Mouse (Mus musculus) stomach, embryonic 14.5 days (tissue): ENCODE data around the gene Ms4a3. TPM values are rescaled to one million over a fixed set of nuclear protein-coding genes. Genes with fewer than 3 reads are reported as not detected.

Experiments
- ATAC-seq: fragments of 200-750 bp; cut with Nextera tagmentation; 2 replicates; pipeline ENCODE4 v1.8.0; 2017; ENCODE audit warnings: low read depth, moderate TSS enrichment; ENCODE audit not compliant: insufficient number of reproducible peaks, insufficient read depth, low FRiP score
- H3K27ac ChIP-seq: fragments of 300-500 bp; sonication (generic); 2 replicates; pipeline ENCODE4 v1.5.1; 2014; ENCODE audit warnings: mild to moderate bottlenecking, low read length, moderate library complexity, mixed read lengths
- H3K27me3 ChIP-seq: fragments of 300-500 bp; sonication (generic); 2 replicates; pipeline ENCODE4 v1.6.1; 2014; ENCODE audit warnings: low read length, control low read depth, mixed read lengths; ENCODE audit not compliant: control insufficient read depth, insufficient read depth
- H3K36me3 ChIP-seq: fragments of 300-500 bp; sonication (generic); 2 replicates; pipeline ENCODE4 v1.6.1; 2014; ENCODE audit warnings: mild to moderate bottlenecking, control low read depth, low read length, moderate library complexity, mixed read lengths; ENCODE audit not compliant: control insufficient read depth, insufficient read depth
- H3K4me1 ChIP-seq: fragments of 300-500 bp; sonication (generic); 2 replicates; pipeline ENCODE4 v1.6.1; 2014; ENCODE audit warnings: low read length, control low read depth, mixed read lengths; ENCODE audit not compliant: control insufficient read depth, insufficient read depth
- H3K4me2 ChIP-seq: fragments of 300-500 bp; sonication (generic); replicated peaks from 2 replicates; pipeline ENCODE4 v1.6.1; 2014; ENCODE audit warnings: low read depth, low read length, control low read depth
- H3K4me3 ChIP-seq: fragments of 300-500 bp; sonication (generic); 2 replicates; pipeline ENCODE4 v1.5.1; 2014; ENCODE audit warnings: low read depth, low read length, control low read depth
- H3K9ac ChIP-seq: fragments of 300-500 bp; sonication (generic); replicated peaks from 2 replicates; pipeline ENCODE4 v1.6.1; 2014; ENCODE audit warnings: low read depth, mild to moderate bottlenecking, control low read depth, low read length, moderate library complexity, mixed read lengths
- H3K9me3 ChIP-seq: fragments of 300-500 bp; sonication (generic); 2 replicates; pipeline ENCODE4 v1.6.1; 2016; ENCODE audit warnings: low read depth, low read length, control low read depth; ENCODE audit not compliant: control insufficient read depth
- WGBS: fragments of 180-500 bp; shearing (Covaris S2); extraction: QIAGEN DNeasy Blood & Tissue Kit; methylation state at CpG from one replicate; pipeline ENCODE4 v1.1.7; 2014; 5-methylcytosine and 5-hydroxymethylcytosine counted together
- polyA plus RNA-seq: library from polyadenylated mRNA; unstranded; fragments of >200 nt; fragmentation: Nextera tagmentation; extraction: Ambion mirVana; gene quantifications from 2 replicates; pipeline ENCODE4 v1.2.1, GENCODE M21; 2014

Ms4a3 gene
- polyA plus RNA-seq, 1 experiment from 2014 or later: 0.43 TPM

DNA sequence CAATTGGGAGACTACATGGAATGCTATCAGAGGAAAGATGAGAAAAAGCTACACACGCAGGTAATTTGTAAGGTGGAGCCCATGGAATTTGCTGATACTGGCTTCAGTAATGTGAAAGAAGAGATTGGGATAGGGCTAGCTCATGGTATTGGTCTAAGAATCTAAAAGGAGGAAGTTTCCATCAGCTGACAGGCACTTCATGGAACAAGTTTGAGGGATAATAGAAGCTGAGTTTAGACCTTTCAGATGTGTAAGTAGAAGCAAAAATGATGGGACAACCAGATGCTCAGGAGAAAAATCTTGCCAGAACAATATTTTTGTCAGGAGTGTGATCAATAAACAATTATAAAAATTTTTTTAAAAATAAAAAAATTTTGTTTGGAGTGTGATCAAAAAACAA lies 6.9 kb downstream of the Ms4a3 start:
- no peak overlapping the region for H3K9ac ChIP-seq
- no peaks in the 10 kb centered on the region for H3K9me3 ChIP-seq
- 87% methylated on average over 1 of the region's 1 CpGs for WGBS
- ATAC-seq: no peak
- H3K27ac ChIP-seq: no peak overlapping the region
- no peaks in the 10 kb centered on the region for H3K4me1 ChIP-seq
- no peak overlapping the region for H3K4me3 ChIP-seq
- H3K36me3 ChIP-seq: no peaks in the 10 kb centered on the region
- no peaks in the 10 kb centered on the region for H3K27me3 ChIP-seq
- H3K4me2 ChIP-seq: no peak overlapping the region

DNA sequence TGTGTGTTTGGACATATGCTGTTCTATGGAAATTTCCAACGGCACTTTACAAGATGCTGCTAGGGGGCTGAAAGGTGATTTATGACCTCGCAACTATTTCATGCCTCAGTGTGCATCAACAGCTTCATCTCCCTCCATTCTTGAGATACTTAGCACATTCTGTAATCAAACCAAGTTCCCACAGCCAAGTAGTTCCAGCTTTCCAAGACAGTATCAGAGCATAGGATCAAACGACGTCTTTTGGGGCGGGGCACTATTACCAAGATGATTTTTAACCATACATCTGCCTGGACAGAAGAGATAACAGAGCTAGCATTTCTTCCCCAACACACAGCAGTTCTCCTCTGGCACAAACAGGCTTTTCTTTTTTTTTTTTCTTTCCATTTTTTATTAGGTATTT lies 15.4 kb downstream of the Ms4a3 start:
- no peak for ATAC-seq
- Histone ChIP-seq H3K36me3 (no peaks in the 10 kb centered on the region), H3K4me1 (no peaks in the 10 kb centered on the region), H3K27ac (no peak overlapping the region), H3K4me2 (no peak overlapping the region), H3K9me3 (no peaks in the 10 kb centered on the region), H3K27me3 (no peaks in the 10 kb centered on the region), H3K9ac (no peak overlapping the region), H3K4me3 (no peak overlapping the region)
- WGBS: 50% methylated on average over 5 of the region's 5 CpGs

DNA sequence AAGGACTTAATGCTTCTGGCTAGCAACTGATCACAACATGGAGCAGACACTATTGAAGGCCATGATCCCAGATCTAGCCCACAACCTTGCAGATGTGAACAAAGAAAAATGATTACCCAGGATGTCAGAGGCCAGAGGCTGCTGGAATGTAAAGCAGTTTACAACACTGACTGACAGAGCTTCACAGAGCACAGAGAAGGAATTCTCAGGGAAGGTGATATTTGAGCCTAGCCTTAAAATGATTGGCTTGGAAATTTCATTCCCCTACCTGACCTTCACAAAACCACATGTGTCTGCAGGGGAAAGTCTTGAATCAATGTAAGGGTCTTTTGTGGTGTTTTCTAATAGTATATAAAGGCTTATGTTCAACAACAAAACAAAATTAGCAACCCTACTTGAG lies 15.9 kb downstream of the Ms4a3 start:
- H3K36me3 ChIP-seq: no peaks in the 10 kb centered on the region
- no peaks in the 10 kb centered on the region for H3K9me3 ChIP-seq
- no peaks in the 10 kb centered on the region for H3K27me3 ChIP-seq
- no peak for ATAC-seq
- no peak overlapping the region for H3K27ac ChIP-seq
- H3K4me3 ChIP-seq: no peak overlapping the region
- no peak overlapping the region for H3K9ac ChIP-seq
- H3K4me2 ChIP-seq: no peak overlapping the region
- H3K4me1 ChIP-seq: no peaks in the 10 kb centered on the region

DNA sequence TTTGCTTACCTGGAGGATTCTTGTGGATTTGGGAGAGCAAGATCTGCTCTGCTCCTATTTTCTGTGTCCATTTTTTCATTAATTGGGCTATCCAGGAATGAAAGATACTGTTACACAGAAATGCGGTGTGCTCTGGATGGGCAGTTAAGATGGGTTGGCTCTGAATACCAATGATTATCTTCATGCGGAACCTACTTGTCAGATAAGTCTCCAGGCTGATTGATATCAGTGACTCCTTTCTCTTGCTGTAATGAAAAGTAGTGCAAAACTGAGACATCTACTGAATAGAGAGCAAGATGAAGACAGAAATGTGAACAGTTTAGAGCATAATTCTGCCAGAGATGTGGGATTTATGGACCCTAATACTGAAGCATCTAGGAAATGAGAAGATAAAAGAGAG lies 17.1 kb downstream of the Ms4a3 start, which contains the start of gene Ms4a2:
Gene Ms4a2, minus strand, starts transcription at position 169 of the 400 bp plus-strand sequence.
- 69% methylated on average over 2 of the region's 2 CpGs for whole genome bisulfite sequencing
- no peak for ATAC-seq

DNA sequence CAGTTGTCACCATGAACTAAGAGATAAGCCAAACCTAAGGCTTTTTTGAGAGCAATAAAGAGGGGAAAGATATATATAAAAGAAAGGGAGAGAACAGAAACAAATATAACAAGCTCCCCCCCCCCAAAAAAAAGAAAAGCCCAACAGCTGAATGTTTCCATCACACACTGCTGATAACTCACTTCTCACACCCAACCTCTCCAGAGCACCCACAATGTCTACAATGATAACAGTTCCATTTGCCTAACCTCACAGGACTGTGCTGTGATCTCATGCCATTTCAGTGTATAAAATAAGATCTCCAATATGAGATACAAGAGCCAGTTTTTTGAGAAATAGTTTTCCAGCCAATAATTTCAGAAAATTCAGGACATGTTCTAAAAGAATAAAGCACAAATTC lies 22.7 kb downstream of the Ms4a3 start:
- H3K36me3 ChIP-seq: no peaks in the 10 kb centered on the region
- H3K4me2 ChIP-seq: no peak overlapping the region
- no peak for ATAC-seq

More for the DNA sequence above, 17.1 kb downstream of the Ms4a3 start, which contains the start of gene Ms4a2:
- Histone ChIP-seq H3K4me3 (no peak within 1 kb of the TSS), H3K9ac (no peak within 1 kb of the TSS), H3K4me2 (no peak within 1 kb of the TSS), H3K4me1 (no peaks in the 10 kb centered on the region), H3K36me3 (no peaks in the 10 kb centered on the region), H3K27ac (no peak within 1 kb of the TSS), H3K27me3 (no peaks in the 10 kb centered on the region), H3K9me3 (no peaks in the 10 kb centered on the region)

DNA sequence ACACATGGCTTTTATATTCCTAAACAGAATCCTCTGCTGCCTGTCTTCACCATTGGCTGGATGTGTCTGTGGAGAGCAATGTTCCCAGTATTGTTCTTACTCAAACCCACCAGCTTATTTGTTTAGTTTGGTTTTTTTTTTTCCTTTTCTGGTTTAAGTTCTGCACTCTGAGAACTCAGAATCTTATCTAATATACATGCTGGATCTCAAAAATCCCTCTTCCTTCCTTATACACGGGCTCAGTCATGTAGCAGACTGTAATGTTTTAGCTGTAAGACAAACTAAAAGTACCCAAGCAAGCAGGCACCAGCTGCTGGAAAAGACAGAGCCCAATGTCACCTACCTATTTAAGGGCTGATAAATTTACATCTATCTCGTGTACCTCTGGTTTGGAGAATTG lies 25.8 kb downstream of the Ms4a3 start:
- no peak for ATAC-seq
- H3K27ac ChIP-seq: no peak overlapping the region
- no peaks in the 10 kb centered on the region for H3K9me3 ChIP-seq
- H3K4me1 ChIP-seq: no peaks in the 10 kb centered on the region
- no peaks in the 10 kb centered on the region for H3K27me3 ChIP-seq
- 63% methylated on average over 2 of the region's 2 CpGs for WGBS
- H3K9ac ChIP-seq: no peak overlapping the region
- H3K4me2 ChIP-seq: no peak overlapping the region
- no peak overlapping the region for H3K4me3 ChIP-seq
- H3K36me3 ChIP-seq: no peaks in the 10 kb centered on the region

More for the DNA sequence above, 22.7 kb downstream of the Ms4a3 start:
- Histone ChIP-seq H3K4me1 (no peaks in the 10 kb centered on the region), H3K27me3 (no peaks in the 10 kb centered on the region), H3K4me3 (no peak overlapping the region), H3K9ac (no peak overlapping the region), H3K27ac (no peak overlapping the region), H3K9me3 (no peaks in the 10 kb centered on the region)

DNA sequence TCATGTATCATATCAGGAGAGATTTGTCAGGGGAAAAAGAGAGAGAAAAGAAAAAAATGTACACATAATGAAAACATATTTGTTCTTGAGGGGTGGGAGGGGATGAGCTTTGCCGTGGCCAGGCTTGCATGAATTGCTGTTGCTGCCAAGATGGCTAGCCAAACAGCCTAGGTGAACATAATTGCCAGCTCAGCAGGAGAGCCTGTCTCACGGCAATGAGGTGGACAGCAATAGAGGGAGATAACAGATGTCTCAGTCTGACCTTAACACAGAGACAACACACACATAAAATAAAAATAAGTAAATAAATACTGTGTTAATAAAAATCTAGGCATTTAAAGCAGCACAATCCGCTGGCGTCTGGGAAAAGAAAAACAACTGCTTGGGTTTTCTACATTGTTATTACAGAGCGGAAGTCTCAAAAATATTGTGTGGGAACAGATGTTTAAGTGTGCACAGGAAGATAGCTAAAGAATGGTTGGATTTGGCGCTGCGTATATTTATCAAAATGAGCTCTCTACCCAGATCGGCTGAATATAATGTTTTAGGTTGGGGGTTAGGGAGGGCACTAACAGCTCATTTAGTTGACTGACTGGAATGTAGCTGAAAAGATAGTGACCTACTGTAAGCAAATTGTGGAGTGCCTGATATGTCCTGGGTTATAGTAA lies 26.7 kb downstream of the Ms4a3 start:
- Histone ChIP-seq H3K9me3 (no peaks in the 10 kb centered on the region), H3K36me3 (no peaks in the 10 kb centered on the region), H3K27ac (no peak overlapping the region), H3K4me2 (no peak overlapping the region), H3K4me3 (no peak overlapping the region), H3K9ac (no peak overlapping the region), H3K27me3 (no peaks in the 10 kb centered on the region), H3K4me1 (no peaks in the 10 kb centered on the region)
- no peak for ATAC-seq
- WGBS: 48% methylated on average over 8 of the region's 8 CpGs

DNA sequence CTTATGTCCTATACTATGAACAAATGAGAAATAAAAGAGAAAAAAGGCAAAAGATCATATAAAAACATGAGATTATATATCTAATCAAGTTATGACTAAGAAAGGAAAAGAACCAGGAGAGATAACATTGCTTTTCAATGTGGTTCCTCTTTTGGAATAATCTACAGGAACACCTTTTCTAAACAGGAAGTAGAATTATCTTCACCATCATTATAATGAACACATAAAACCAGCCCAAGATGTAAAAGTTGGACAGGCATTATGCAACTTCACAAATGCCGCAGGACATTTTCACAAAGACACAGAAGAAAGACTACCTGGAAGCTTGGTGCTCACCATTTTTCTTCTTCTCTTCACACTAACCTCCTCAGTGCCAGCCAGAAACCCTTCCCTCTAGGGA lies 27.6 kb downstream of the Ms4a3 start:
- H3K4me3 ChIP-seq: no peak overlapping the region
- no peaks in the 10 kb centered on the region for H3K36me3 ChIP-seq
- no peaks in the 10 kb centered on the region for H3K9me3 ChIP-seq
- H3K9ac ChIP-seq: no peak overlapping the region
- no peaks in the 10 kb centered on the region for H3K4me1 ChIP-seq
- no peak for ATAC-seq
- no peak overlapping the region for H3K4me2 ChIP-seq
- H3K27me3 ChIP-seq: no peaks in the 10 kb centered on the region
- 86% methylated on average over 1 of the region's 1 CpGs for WGBS
- H3K27ac ChIP-seq: no peak overlapping the region

DNA sequence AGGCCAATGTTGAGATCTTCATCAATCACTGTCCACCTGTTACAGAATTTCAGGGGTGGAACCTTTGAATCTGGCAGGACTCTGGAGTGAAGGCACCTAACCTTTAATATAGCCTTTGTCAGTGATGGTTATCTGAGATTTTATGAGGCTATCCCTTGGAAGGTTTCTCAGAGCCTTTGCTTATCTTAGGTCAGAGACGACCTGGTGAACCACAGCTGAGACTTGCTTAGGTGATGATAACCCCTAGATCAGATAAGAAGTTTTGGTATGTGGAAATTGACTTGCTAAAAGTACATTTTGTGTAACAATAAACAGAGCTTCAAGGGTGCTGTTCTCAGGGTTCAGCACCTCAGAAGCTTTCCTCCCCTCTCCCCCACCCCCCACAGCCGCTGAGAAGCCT lies 28.4 kb downstream of the Ms4a3 start:
- ATAC-seq: no peak
- H3K4me3 ChIP-seq: no peak overlapping the region
- H3K27ac ChIP-seq: no peak overlapping the region
- no peaks in the 10 kb centered on the region for H3K27me3 ChIP-seq
- no peak overlapping the region for H3K4me2 ChIP-seq
- H3K4me1 ChIP-seq: no peaks in the 10 kb centered on the region
- WGBS: 16% methylated on average over 2 of the region's 2 CpGs
- no peak overlapping the region for H3K9ac ChIP-seq
- no peaks in the 10 kb centered on the region for H3K36me3 ChIP-seq
- H3K9me3 ChIP-seq: no peaks in the 10 kb centered on the region
